Mouse (Mus musculus): ENCODE measurements around the gene Pctp.

Gene Pctp

GRCm38 (mm10) chr11:89971296-89971695, 31.4 kb downstream of the Pctp start:
- no peak for DNase-seq

- no peak for DNase-seq
These were observed 32.0 kb downstream of the Pctp start for GRCm38 (mm10) chr11:89970726-89971125.

GRCm38 (mm10) chr11:89969131-89969530, 33.6 kb downstream of the Pctp start:
- DNase-seq = no peak

DNA sequence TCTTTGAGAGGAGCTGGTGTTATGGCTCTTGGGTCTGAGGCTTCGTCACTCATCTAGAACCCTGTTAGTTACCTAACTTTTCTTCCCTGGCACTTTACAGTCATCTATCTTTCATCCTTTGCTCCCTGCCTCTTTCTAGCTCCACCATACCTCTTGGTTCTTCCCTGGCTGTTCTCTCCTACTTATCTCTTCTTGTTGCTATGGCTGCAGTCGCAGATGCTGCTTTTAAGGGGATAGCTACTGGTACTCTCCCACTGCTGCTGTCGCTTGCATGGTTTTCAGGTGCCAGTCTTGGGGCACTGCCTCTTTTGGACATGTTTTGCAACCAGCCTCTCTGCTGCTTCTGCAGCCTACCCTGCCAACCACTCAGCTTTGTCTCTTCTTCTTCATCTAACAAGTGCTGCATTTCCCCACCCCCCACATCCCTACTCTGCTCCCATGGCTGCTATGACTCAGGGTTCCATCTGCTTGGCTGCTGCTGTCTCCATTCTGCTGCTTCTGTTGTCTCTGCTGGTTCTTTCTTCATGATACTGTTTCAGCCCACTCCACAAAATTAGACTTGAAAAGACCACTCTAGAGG, 51.9 kb downstream of the Pctp start:
- no peak for DNase-seq

GRCm38 (mm10) chr11:89947806-89948205, 54.9 kb downstream of the Pctp start:
- DNase-seq = no peak

DNA sequence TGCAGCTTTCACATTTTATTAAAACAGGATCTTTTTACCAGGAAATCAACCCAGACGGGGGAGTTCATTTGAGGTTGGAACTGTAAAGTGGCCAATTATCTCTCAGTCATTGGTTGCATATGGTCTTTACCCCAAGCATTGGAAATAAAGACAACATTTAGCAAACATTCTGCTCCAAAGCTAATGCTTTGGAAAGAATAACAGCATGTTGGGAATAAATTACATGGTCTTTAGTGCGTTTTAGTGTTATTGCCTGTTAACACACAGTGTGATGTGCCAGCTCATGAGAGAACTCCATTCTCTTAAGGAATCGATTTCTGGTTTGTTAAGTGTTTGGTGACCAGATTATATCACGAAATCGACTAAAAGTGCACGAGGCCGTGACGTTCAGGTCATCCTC, 57.5 kb downstream of the Pctp start:
- no peak for DNase-seq

DNA sequence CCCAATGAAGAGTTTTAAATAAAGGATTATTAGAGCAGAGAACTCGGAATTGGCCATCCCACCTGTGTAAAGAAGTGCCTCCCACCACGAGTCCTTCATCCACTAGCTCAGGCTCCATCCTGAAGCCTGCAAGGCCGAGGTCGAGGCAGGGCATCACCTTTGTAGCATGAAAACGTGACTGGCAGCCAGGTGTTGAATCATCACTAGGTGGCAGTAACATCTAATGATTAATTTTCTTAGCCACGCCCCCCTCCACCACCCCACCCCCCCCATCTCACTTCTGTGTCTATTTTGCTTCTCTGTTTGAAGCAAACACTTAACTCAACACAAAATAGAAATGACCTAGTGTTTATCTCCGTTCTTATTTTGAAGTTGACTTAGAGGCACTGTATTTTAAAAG, 65.5 kb downstream of the Pctp start:
- DNase-seq = peak; percentile 2 to 6

Measured in kidney, adult 8-10 months (tissue).